Mouse (Mus musculus) limb, embryonic 13.5 days (tissue): ENCODE measurements around the gene Mphosph6. TPM values are rescaled to one million over a fixed set of nuclear protein-coding genes. Genes with fewer than 3 reads are reported as not detected.
A peak's percentile ranks its signal among the peaks of the same experiment; 100 is the strongest.

Source experiments
- ATAC-seq: fragments of 200-750 bp; cut with Nextera tagmentation; 2 replicates; pipeline ENCODE4 v1.8.0; 2017; ENCODE audit warnings: low read depth, moderate number of reproducible peaks, moderate TSS enrichment; ENCODE audit not compliant: low FRiP score
- H3K27ac ChIP-seq: fragments of 300-500 bp; sonication (generic); 2 replicates; pipeline ENCODE4 v1.5.1; 2015; ENCODE audit warnings: inconsistent platforms, mild to moderate bottlenecking, moderate library complexity
- H3K27me3 ChIP-seq: fragments of 300-500 bp; sonication (generic); 2 replicates; pipeline ENCODE4 v1.6.1; 2015; ENCODE audit warnings: mild to moderate bottlenecking, inconsistent platforms
- H3K36me3 ChIP-seq: fragments of 300-500 bp; sonication (generic); 2 replicates; pipeline ENCODE4 v1.6.1; 2015; ENCODE audit warnings: inconsistent platforms, mild to moderate bottlenecking, moderate library complexity
- H3K4me1 ChIP-seq: fragments of 300-500 bp; sonication (generic); 2 replicates; pipeline ENCODE4 v1.6.1; 2015; ENCODE audit warnings: inconsistent platforms
- H3K4me2 ChIP-seq: fragments of 300-500 bp; sonication (generic); replicated peaks from 2 replicates; pipeline ENCODE4 v1.6.1; 2015; ENCODE audit warnings: inconsistent platforms, mild to moderate bottlenecking, moderate library complexity
- H3K4me3 ChIP-seq: fragments of 300-500 bp; sonication (generic); 2 replicates; pipeline ENCODE4 v1.5.1; 2015; ENCODE audit warnings: moderate library complexity, mild to moderate bottlenecking, inconsistent platforms
- H3K9ac ChIP-seq: fragments of 300-500 bp; sonication (generic); 2 replicates; pipeline ENCODE4 v1.6.1; 2015; ENCODE audit warnings: mild to moderate bottlenecking, inconsistent platforms
- H3K9me3 ChIP-seq: fragments of 300-500 bp; sonication (generic); 2 replicates; pipeline ENCODE4 v1.6.1; 2016; ENCODE audit warnings: inconsistent platforms
- WGBS: fragments of 180-500 bp; shearing (Covaris S2); methylation state at CpG from one replicate; pipeline ENCODE4 v1.1.7; 2015; 5-methylcytosine and 5-hydroxymethylcytosine counted together
- polyA plus RNA-seq: library from polyadenylated mRNA; unstranded; fragments of >200 nt; fragmentation: Nextera tagmentation; extraction: Ambion mirVana; gene quantifications from 2 replicates; pipeline ENCODE4 v1.2.1, GENCODE M21; 2015

Mphosph6 gene
- 65.0 and 66.7 TPM in 2 replicates for polyA plus RNA-seq

DNA sequence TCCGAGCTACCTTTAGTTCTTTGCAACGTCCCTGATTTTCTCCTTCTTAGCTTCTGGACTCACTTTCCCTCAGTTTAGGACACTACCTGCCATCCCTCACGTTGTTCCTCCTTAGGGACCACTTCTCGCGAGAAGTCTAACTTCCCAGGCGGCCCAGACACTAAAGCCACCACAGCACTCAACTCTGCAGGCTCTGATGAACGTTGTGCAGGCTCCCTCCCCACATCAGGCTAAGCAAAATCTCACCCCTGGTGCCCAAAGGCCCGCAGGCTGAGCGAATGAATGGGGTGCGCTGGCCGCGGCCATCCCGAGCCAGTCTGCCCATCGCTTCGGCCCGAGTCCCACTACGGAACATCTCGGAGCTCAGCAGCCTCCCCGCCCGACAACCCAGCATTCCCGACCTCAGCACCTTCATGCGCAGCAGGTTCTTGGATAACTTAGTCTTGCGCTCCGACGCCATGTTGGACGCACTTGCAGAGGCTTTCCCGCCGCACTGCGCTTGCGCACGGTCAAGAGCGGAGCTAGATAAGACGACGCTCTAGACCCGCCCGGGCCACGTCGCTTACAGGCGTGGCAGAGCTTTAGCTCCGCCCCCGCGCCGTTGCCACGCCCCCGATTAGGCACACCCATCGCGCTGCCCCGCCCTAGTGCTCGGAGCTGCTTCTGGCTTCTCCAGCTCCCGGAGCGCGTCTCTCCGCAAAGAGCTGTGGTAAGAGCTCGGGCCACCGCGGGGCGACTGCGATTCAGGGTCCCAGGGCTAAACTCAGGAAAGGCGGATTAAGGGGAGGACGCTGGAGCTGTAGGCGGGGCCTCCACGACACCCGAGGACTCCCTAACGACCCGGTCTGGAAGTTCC, at the start of gene Mphosph6:
TSS of gene Mphosph6 (minus strand) at position 501 of the 856 bp plus-strand sequence.
- H3K4me3 ChIP-seq = peak within 1 kb of the TSS; percentile 77
- ATAC-seq = peak; percentile 99
- no peaks in the 10 kb centered on the region for H3K27me3 ChIP-seq
- no peaks in the 10 kb centered on the region for H3K9me3 ChIP-seq
- H3K4me1 ChIP-seq = peaks cover 23% of the 10 kb centered on the region
- H3K9ac ChIP-seq = peak within 1 kb of the TSS; percentile 89
- WGBS = under 1% methylated on average over 65 of the region's 65 CpGs
- H3K4me2 ChIP-seq = peak within 1 kb of the TSS; percentile 72
- H3K27ac ChIP-seq = peak within 1 kb of the TSS; percentile 89
- H3K36me3 ChIP-seq = peaks cover 26% of the 10 kb centered on the region

DNA sequence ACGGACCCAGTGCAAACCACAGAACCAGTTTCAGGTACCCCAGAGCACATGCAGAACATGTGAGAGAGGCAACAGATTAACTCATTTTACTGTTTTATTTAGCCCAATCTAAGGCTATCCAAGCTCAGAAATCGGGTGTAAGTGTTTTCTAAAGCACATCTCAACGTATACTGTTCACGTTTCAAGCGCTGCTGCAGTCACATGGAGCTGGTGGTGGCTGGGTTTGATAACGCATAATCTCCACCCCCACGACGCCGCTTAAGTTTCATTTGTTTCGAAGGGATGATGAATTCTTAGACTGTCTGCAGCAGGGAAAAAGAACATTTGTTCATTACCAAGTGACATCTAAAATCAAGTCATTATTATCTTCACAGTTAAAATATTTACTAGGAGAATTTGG, 48.7 kb upstream of the Mphosph6 start:
- Histone ChIP-seq H3K4me2 (no peak overlapping the region), H3K9me3 (no peaks in the 10 kb centered on the region), H3K27me3 (no peaks in the 10 kb centered on the region; the same call in 1 of the 2 replicates), H3K27ac (no peak overlapping the region), H3K36me3 (no peaks in the 10 kb centered on the region), H3K4me1 (peaks cover 10% of the 10 kb centered on the region; the same call in 1 of the 2 replicates), H3K9ac (no peak overlapping the region), H3K4me3 (no peak overlapping the region)
- 76% methylated on average over 10 of the region's 10 CpGs for WGBS
- no peak for ATAC-seq

DNA sequence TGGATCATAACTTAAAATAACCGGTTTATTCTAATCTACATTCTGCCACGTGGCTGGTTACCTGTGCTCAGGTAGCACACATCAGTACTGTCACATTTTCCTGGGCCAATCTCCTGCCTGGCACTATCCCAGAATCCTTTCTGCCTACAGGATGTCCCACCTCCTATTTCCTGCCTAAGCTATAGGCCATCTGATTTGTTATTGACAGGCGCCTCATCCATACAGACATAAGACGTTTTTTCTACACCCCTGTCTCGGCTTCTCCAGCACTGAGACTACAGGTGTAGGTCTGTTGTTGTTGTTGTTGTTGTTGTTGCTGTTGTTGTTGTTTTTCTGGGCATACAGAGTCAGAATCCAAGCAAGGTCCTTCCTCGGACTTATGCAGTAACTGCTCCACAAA, 46.1 kb upstream of the Mphosph6 start:
- no peak for ATAC-seq
- H3K4me1 ChIP-seq = peaks cover 4% of the 10 kb centered on the region; the same call in 1 of the 2 replicates
- H3K4me2 ChIP-seq = no peak overlapping the region
- H3K4me3 ChIP-seq = no peak overlapping the region
- WGBS = 90% methylated on average over 6 of the region's 6 CpGs
- H3K9me3 ChIP-seq = no peaks in the 10 kb centered on the region
- H3K27ac ChIP-seq = no peak overlapping the region
- H3K9ac ChIP-seq = no peak overlapping the region
- H3K36me3 ChIP-seq = no peaks in the 10 kb centered on the region
- no peaks in the 10 kb centered on the region; the same call in 1 of the 2 replicates for H3K27me3 ChIP-seq

DNA sequence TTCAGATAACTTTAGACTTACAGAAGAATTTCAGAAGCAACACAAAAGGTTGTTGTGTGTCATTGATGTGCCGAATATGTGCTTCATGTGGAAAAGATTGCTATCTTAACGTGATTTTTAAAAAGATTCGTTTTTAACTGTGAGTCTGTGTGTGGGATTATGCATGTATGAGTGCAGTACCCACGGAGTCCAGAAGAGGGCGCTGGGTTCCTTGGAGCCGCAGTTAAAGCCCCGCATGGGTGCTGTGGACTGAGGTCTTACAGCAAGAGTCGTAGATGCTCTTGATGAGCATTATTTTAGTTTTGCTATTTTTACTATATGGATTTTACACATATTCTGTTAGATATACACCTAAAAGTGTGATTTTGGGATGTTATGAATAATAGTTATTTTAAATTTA, 42.0 kb upstream of the Mphosph6 start:
- no peak overlapping the region for H3K27ac ChIP-seq
- ATAC-seq = no peak
- H3K4me3 ChIP-seq = no peak overlapping the region
- H3K36me3 ChIP-seq = no peaks in the 10 kb centered on the region
- no peaks in the 10 kb centered on the region for H3K27me3 ChIP-seq
- WGBS = 83% methylated on average over 8 of the region's 8 CpGs
- H3K9me3 ChIP-seq = peaks cover 7% of the 10 kb centered on the region; the same call in 1 of the 2 replicates
- H3K4me2 ChIP-seq = no peak overlapping the region
- H3K4me1 ChIP-seq = no peaks in the 10 kb centered on the region
- H3K9ac ChIP-seq = no peak overlapping the region

DNA sequence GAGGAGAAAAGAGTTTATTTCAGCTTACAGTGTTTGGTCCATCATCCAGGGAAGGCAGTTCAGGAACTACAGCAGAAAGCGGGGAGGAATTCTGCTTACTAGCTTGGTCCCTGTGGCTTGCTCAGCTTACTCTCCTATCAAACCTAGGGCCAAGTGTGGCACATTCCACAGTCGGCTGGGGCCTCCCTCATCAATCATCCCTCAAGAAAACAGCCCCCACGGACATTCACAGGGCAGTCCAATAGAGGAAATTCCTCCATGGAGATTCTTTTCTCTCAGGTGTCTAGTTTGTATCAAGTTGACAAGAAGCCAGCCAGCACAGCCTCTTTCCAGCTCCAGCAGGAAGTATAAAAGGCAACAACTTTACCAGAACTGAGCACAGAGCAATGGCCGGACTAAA, 11.8 kb upstream of the Mphosph6 start:
- Histone ChIP-seq H3K27ac (no peak overlapping the region), H3K36me3 (no peaks in the 10 kb centered on the region), H3K9ac (no peak overlapping the region), H3K4me3 (no peak overlapping the region), H3K27me3 (no peaks in the 10 kb centered on the region), H3K4me2 (no peak overlapping the region), H3K4me1 (no peaks in the 10 kb centered on the region), H3K9me3 (no peaks in the 10 kb centered on the region)
- WGBS = 42% methylated on average over 4 of the region's 4 CpGs
- no peak; the same call in 1 of the 2 replicates for ATAC-seq

DNA sequence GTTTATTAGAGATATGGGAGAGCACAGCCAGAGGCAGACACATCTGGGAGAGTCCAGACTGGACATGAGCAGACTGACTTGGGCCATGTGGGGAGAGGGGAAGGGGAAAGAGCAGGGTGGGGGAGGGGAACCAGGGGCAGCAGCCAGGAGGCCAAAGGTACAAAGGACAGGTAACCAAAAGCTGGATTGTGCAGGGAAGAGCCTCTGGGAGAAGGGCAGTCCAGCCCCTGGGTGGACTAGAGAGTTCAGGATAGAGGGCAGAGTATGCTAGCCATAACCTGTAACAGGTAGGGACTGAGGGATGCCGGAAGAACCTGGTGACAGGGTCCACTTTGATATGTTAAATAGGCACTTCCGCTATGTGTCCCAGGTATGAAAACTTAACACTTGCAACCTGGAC, 8.9 kb upstream of the Mphosph6 start:
- Histone ChIP-seq H3K9ac (no peak overlapping the region), H3K4me3 (no peak overlapping the region), H3K27ac (no peak overlapping the region), H3K9me3 (no peaks in the 10 kb centered on the region), H3K27me3 (no peaks in the 10 kb centered on the region), H3K4me2 (no peak overlapping the region), H3K4me1 (no peaks in the 10 kb centered on the region), H3K36me3 (no peaks in the 10 kb centered on the region)
- ATAC-seq = no peak
- WGBS = 86% methylated on average over 2 of the region's 2 CpGs

DNA sequence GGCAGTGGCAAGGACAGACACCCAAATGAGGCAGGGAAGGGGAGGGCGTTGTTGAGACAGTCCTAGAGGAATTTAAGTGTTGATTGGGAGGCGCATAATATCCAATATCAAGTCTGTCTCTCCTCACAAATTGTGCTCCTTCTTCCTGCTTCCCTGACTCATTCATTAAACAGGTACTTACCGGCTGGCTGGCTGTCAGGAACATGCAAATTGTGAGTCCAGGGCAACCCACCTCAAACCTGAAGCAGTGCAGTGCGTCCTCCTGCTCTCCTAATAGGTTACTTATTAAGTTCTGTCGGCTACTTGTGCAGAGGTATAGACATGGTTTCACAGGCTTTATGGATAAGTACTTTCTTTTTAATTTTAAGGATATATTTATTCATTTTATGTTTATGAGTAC, 3.7 kb upstream of the Mphosph6 start:
- no peak for ATAC-seq
- Histone ChIP-seq H3K4me3 (no peak overlapping the region), H3K27me3 (no peaks in the 10 kb centered on the region), H3K4me2 (no peak overlapping the region), H3K9me3 (no peaks in the 10 kb centered on the region), H3K9ac (no peak overlapping the region), H3K4me1 (peaks cover 12% of the 10 kb centered on the region), H3K27ac (no peak overlapping the region), H3K36me3 (no peaks in the 10 kb centered on the region)
- WGBS = 71% methylated on average over 5 of the region's 5 CpGs

DNA sequence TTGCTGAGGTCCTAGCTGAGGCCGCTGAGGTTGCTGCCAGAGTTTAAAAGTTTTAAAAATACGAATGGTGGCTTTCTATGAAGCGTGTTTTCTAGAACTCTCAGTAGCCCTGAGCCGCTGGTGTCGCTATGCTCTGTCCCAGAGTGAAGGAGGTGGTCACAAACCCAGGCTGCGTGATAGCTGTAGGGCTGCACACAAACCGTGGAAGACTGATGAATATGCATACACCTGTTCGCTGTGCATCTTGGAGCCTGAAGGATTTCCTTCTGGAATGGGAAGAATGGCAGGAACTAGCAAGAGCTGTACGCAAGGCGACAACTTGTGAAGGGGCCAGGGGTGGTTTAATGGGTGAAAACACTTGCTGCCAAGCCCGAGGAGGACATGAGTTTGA, 551 bp upstream of the Mphosph6 start:
- ATAC-seq = peak; percentile 46

DNA sequence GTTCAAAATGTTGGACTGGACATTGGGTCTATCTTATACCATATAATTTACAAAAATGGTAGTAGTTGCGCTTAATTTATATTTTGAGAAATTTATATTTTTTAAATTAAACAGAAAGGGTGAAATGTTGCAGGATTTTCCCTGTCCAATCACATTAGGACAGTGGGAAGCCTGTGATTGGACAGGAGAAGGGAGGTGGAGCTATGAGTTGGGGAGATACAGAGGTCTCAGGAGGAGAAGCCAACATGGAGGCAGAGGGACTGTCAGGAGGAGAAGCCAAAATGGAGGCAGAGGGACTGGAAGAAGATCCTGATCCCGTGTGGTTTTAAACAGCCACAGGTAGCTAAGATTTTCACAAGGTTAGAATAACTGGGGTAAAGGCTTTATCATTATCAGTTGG, 3.7 kb downstream of the Mphosph6 start:
- H3K27ac ChIP-seq = no peak overlapping the region
- no peak overlapping the region for H3K4me2 ChIP-seq
- H3K4me3 ChIP-seq = no peak overlapping the region
- no peak overlapping the region for H3K9ac ChIP-seq
- H3K4me1 ChIP-seq = peaks cover 48% of the 10 kb centered on the region
- H3K27me3 ChIP-seq = no peaks in the 10 kb centered on the region
- ATAC-seq = no peak
- H3K36me3 ChIP-seq = peaks cover 60% of the 10 kb centered on the region
- 95% methylated on average over 2 of the region's 2 CpGs for WGBS
- no peaks in the 10 kb centered on the region for H3K9me3 ChIP-seq

More for the DNA sequence above, 551 bp upstream of the Mphosph6 start:
- Histone ChIP-seq H3K9ac (peak overlapping the region; percentile 70), H3K27ac (peak overlapping the region; percentile 55), H3K36me3 (peaks cover 19% of the 10 kb centered on the region), H3K4me2 (peak overlapping the region; percentile 69), H3K27me3 (no peaks in the 10 kb centered on the region), H3K9me3 (no peaks in the 10 kb centered on the region), H3K4me3 (peak overlapping the region; percentile 77), H3K4me1 (peaks cover 23% of the 10 kb centered on the region)
- 2% methylated on average over 11 of the region's 11 CpGs for WGBS

DNA sequence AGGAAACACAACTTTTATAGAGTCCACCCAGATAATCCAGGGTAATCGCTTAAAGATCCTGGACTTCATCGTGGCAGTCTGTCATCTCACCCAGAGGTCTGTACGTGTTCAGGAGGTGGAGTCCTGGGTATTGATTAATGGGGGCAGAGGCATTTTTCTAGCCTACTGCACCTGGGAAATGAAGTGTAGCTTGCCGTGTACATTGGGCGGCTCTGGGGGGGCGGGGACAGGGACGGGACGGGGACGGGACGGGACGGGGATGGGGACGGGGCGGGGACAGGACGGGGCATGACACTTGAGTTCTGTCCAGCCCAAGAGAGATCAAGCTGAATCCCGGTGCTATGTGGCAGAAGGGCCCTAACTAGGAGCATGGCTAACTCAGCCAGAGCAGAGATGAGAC, 5.3 kb downstream of the Mphosph6 start:
- Histone ChIP-seq H3K27me3 (no peaks in the 10 kb centered on the region), H3K4me1 (peaks cover 42% of the 10 kb centered on the region), H3K9me3 (no peaks in the 10 kb centered on the region), H3K4me3 (no peak overlapping the region), H3K9ac (no peak overlapping the region), H3K4me2 (no peak overlapping the region), H3K27ac (no peak overlapping the region), H3K36me3 (peaks cover 75% of the 10 kb centered on the region)
- no peak for ATAC-seq
- 87% methylated on average over 15 of the region's 15 CpGs for WGBS

DNA sequence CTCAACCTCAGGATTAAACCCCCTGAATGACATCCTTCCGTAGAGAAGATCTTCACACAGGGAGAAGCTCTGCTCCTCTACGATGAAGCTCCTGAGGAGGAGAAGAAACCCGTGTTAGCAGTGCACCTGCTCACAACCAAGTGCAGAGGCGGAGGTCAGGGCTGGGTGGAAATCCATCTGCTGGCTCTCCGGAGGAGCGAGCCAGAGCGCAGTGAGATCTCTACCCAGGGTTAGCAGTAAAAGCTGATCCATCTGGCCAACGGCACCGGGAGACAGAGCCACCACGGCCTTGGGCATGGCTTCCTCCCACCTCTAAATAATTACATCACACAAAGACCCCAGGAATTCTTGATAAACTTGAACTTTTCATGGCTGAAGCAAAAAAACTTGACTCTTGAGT, 7.2 kb downstream of the Mphosph6 start:
- Histone ChIP-seq H3K4me2 (no peak overlapping the region; the same call in 1 of the 2 replicates), H3K9ac (no peak overlapping the region), H3K36me3 (peaks cover 93% of the 10 kb centered on the region), H3K27me3 (no peaks in the 10 kb centered on the region), H3K9me3 (no peaks in the 10 kb centered on the region), H3K27ac (peak overlapping the region; percentile 15; the same call in 1 of the 2 replicates), H3K4me3 (no peak overlapping the region), H3K4me1 (peaks cover 28% of the 10 kb centered on the region)
- WGBS = 72% methylated on average over 10 of the region's 10 CpGs
- no peak; the same call in 1 of the 2 replicates for ATAC-seq

DNA sequence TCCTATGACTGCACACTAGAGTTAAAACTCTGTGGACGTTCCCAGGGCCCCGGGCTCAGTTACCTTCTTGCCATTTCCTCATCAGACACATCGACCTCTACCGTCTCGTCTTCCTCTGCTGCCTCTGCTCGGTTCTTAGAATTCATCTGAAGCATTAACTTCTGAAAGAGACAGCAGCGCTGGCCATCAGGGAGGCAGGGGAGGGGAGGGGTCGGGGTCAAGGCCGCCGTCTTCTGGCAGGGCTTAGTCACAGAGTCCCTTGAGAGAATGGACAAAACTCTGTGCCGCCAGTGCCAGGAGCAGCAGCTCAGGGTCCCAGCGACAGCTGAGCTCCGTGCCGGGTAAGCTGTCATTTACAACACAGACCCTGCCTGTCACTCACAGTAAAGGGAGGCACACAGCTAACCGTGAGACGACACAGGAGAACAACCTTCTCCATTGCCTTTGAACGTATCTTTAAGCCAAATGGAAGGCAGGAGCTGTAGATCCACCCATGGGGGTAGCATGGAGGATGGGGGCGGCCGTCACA, 9.1 kb downstream of the Mphosph6 start:
- Histone ChIP-seq H3K9ac (no peak overlapping the region), H3K4me2 (no peak overlapping the region), H3K36me3 (peaks cover 93% of the 10 kb centered on the region), H3K9me3 (peaks cover 3% of the 10 kb centered on the region; the same call in 1 of the 2 replicates), H3K4me1 (peaks cover 25% of the 10 kb centered on the region), H3K27ac (no peak overlapping the region), H3K27me3 (no peaks in the 10 kb centered on the region), H3K4me3 (no peak overlapping the region)
- 84% methylated on average over 19 of the region's 19 CpGs for WGBS
- ATAC-seq = no peak
